21 mouse cellular contexts compared by ENCODE assay signal in the genomic region with DNA sequence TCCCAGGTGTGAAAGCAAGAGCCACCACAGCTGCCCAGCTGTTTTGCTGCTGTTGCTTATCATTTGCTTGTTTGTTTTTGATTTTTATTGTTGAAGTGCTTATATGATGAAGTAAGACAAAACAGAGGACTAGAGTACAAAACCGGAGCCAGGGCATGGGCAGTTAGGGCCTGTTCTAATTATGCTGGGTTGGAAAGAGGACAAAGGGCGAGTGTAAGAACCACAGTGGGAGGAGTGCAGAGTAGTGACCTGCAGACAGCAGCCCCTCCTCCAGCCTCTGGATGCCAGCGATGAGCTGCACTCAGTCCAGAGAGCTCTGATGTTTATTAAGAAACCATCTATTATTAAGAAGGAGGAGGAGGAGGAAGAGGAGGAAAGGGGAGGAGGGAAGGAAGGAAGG. TPM values are rescaled to one million over a fixed set of nuclear protein-coding genes. Genes with fewer than 3 reads are reported as not detected.
A peak's percentile ranks its signal among the peaks of the same experiment; 100 is the strongest.
DNase-seq lines count a peak whose midpoint lies in the region; ATAC-seq lines count a peak whose summit lies in the region.
"Had no signal": no experiment of that assay in that cellular context is flagged by ENCODE, and none has a peak within 500 bp of the region (broad histone marks: within the 10 kb centered on the region; RNA-seq: fewer than 3 reads in every experiment).

No protein-coding gene starts in this region.

- H3K27ac ChIP-seq in forebrain, embryonic 10.5 days: peak overlapping the region; percentile 56
- no peak overlapping the region for H3K27ac ChIP-seq in forebrain, embryonic 15.5 days (replicated peaks)
- H3K27ac ChIP-seq: embryonic facial prominence, embryonic 15.5 days; gastrocnemius, adult 2 months; heart, embryonic 13.5 days; hindbrain, postnatal 0 days; limb, embryonic 13.5 days; liver, embryonic 14.5 days; midbrain, embryonic 12.5 days; stomach, embryonic 15.5 days had no signal

- H3K27me3 ChIP-seq in forebrain, embryonic 10.5 days (ENCODE audit: poor library complexity, severe bottlenecking): peaks cover 6% of the 10 kb centered on the region; the same call in 1 of the 2 replicates
- no peaks in the 10 kb centered on the region for H3K27me3 ChIP-seq in forebrain, embryonic 15.5 days
- H3K27me3 ChIP-seq: heart, embryonic 13.5 days; limb, embryonic 13.5 days; stomach, embryonic 15.5 days had no signal

- no peaks in the 10 kb centered on the region for H3K9me3 ChIP-seq in forebrain, embryonic 10.5 days
- H3K9me3 ChIP-seq in forebrain, embryonic 15.5 days: no peaks in the 10 kb centered on the region
- H3K9me3 ChIP-seq: embryonic facial prominence, embryonic 15.5 days; heart, embryonic 13.5 days; limb, embryonic 13.5 days; midbrain, embryonic 12.5 days; stomach, embryonic 15.5 days had no signal

- H3K9ac ChIP-seq in forebrain, embryonic 15.5 days (replicated peaks): no peak overlapping the region
- H3K9ac ChIP-seq: embryonic facial prominence, embryonic 15.5 days; heart, embryonic 13.5 days; limb, embryonic 13.5 days; liver, embryonic 14.5 days; midbrain, embryonic 12.5 days; stomach, embryonic 15.5 days had no signal

- ATAC-seq in forebrain, embryonic 15.5 days (replicated peaks): no peak
- no peak for ATAC-seq in monocyte, adult 5-6 weeks (replicated peaks; ENCODE audit: insufficient number of reproducible peaks, low FRiP score, low TSS enrichment, poor library complexity, severe bottlenecking)
- ATAC-seq in megakaryocyte-erythroid progenitor cell, adult 5-6 weeks (replicated peaks; ENCODE audit: low FRiP score, low TSS enrichment, poor library complexity, severe bottlenecking): no peak
- ATAC-seq: hindbrain, postnatal 0 days had no signal

- WGBS in forebrain, embryonic 10.5 days: 26% methylated on average over 3 of the region's 3 CpGs
- 16% methylated on average over 3 of the region's 3 CpGs for WGBS in forebrain, embryonic 15.5 days

- H3K4me2 ChIP-seq in forebrain, embryonic 15.5 days (replicated peaks): no peak overlapping the region
- H3K4me2 ChIP-seq: embryonic facial prominence, embryonic 15.5 days; heart, embryonic 13.5 days; limb, embryonic 13.5 days; midbrain, embryonic 12.5 days; stomach, embryonic 15.5 days had no signal

- H3K4me1 ChIP-seq in forebrain, embryonic 10.5 days: peaks cover 53% of the 10 kb centered on the region
- peaks cover 11% of the 10 kb centered on the region for H3K4me1 ChIP-seq in forebrain, embryonic 15.5 days

- no peaks in the 10 kb centered on the region for H3K36me3 ChIP-seq in forebrain, embryonic 10.5 days (replicated peaks)
- no peaks in the 10 kb centered on the region for H3K36me3 ChIP-seq in forebrain, embryonic 15.5 days
- H3K36me3 ChIP-seq: embryonic facial prominence, embryonic 15.5 days; heart, embryonic 13.5 days; limb, embryonic 13.5 days; midbrain, embryonic 12.5 days; stomach, embryonic 15.5 days had no signal

- DNase-seq in forebrain, embryonic 10.5 days (ENCODE audit: extremely low spot score, low spot score): no peak
- peak; percentile 66 for DNase-seq in retina, postnatal 1 day
- no peak for DNase-seq in retina, embryonic 14.5 days (ENCODE audit: low spot score)
- peak; percentile 52 for DNase-seq in kidney, postnatal 10 days
- DNase-seq in adrenal gland, postnatal 10 days: no peak
- DNase-seq: cerebellum, adult 8-10 months; gastrocnemius, adult 2 months; heart, postnatal 36 days; thymus, adult 18-20 months had no signal

- H3K4me3 ChIP-seq in forebrain, embryonic 10.5 days: no peak overlapping the region
- no peak overlapping the region for H3K4me3 ChIP-seq in forebrain, embryonic 15.5 days
- H3K4me3 ChIP-seq: embryonic facial prominence, embryonic 15.5 days; gastrocnemius, adult 2 months; heart, embryonic 13.5 days; limb, embryonic 13.5 days; midbrain, embryonic 12.5 days; myocyte; stomach, embryonic 15.5 days had no signal

RNA-seq across cellular contexts. Expression of a gene that starts 18.6 kb away (rescaled TPM):
- polyA plus RNA-seq in forebrain, embryonic 10.5 days (2016; fragmentation: Nextera tagmentation; extraction: Ambion mirVana): 183 and 190 TPM in 2 replicates
- 25.6 and 25.8 TPM in 2 replicates for polyA plus RNA-seq in forebrain, embryonic 15.5 days (2015; fragmentation: Nextera tagmentation; extraction: Ambion mirVana)
- total RNA-seq in monocyte, adult 5-6 weeks (2017): 1.1 TPM in 1 of 3 replicates, not detected in the others
- total RNA-seq in megakaryocyte-erythroid progenitor cell, adult 5-6 weeks (2014; fragmentation: Nextera tagmentation): not detected in 2 replicates
- total RNA-seq in megakaryocyte-erythroid progenitor cell, adult 5-6 weeks (2017): not detected in 2 replicates
- 10 to 100 TPM in 1 of 2 experiments, under 1 TPM in 1; 0.33 to 17.3 TPM for total RNA-seq in adrenal gland, postnatal 10 days (2021)
- total RNA-seq: granulocyte monocyte progenitor cell, adult 5-6 weeks had no signal

RNA-seq across cellular contexts. Expression of a gene that starts 59.1 kb away (rescaled TPM):
- 39.2 and 43.2 TPM in 2 replicates for polyA plus RNA-seq in forebrain, embryonic 10.5 days (2016; fragmentation: Nextera tagmentation; extraction: Ambion mirVana)
- 60.8 and 66.2 TPM in 2 replicates for polyA plus RNA-seq in forebrain, embryonic 15.5 days (2015; fragmentation: Nextera tagmentation; extraction: Ambion mirVana)
- 4.1 to 9.3 TPM (median 4.1 TPM) in 3 replicates for total RNA-seq in monocyte, adult 5-6 weeks (2017)
- total RNA-seq in megakaryocyte-erythroid progenitor cell, adult 5-6 weeks (2014; fragmentation: Nextera tagmentation): 20.9 and 35.9 TPM in 2 replicates
- total RNA-seq in megakaryocyte-erythroid progenitor cell, adult 5-6 weeks (2017): 13.1 and 18.7 TPM in 2 replicates
- 10 to 100 TPM; 38.1 to 49.5 TPM for total RNA-seq in adrenal gland, postnatal 10 days (2021)

Comparison
In these comparisons a context has a peak if more than half of its experiments do, and no peak if none do; other contexts are left out.
1. DNase-seq: peak in retina, postnatal 1 day (single experiment) and kidney, postnatal 10 days (single experiment); none in forebrain, embryonic 10.5 days (single experiment), retina, embryonic 14.5 days (single experiment) and adrenal gland, postnatal 10 days (single experiment).